Mouse (Mus musculus) stomach, embryonic 14.5 days (tissue): ENCODE measurements around the gene Cep83. TPM values are rescaled to one million over a fixed set of nuclear protein-coding genes. Genes with fewer than 3 reads are reported as not detected.

Experiments
- ATAC-seq: fragments of 200-750 bp; cut with Nextera tagmentation; 2 replicates; pipeline ENCODE4 v1.8.0; 2017; ENCODE audit warnings: low read depth, moderate TSS enrichment; ENCODE audit not compliant: insufficient number of reproducible peaks, insufficient read depth, low FRiP score
- H3K27ac ChIP-seq: fragments of 300-500 bp; sonication (generic); 2 replicates; pipeline ENCODE4 v1.5.1; 2014; ENCODE audit warnings: mild to moderate bottlenecking, low read length, moderate library complexity, mixed read lengths
- H3K27me3 ChIP-seq: fragments of 300-500 bp; sonication (generic); 2 replicates; pipeline ENCODE4 v1.6.1; 2014; ENCODE audit warnings: low read length, control low read depth, mixed read lengths; ENCODE audit not compliant: control insufficient read depth, insufficient read depth
- H3K36me3 ChIP-seq: fragments of 300-500 bp; sonication (generic); 2 replicates; pipeline ENCODE4 v1.6.1; 2014; ENCODE audit warnings: mild to moderate bottlenecking, control low read depth, low read length, moderate library complexity, mixed read lengths; ENCODE audit not compliant: control insufficient read depth, insufficient read depth
- H3K4me1 ChIP-seq: fragments of 300-500 bp; sonication (generic); 2 replicates; pipeline ENCODE4 v1.6.1; 2014; ENCODE audit warnings: low read length, control low read depth, mixed read lengths; ENCODE audit not compliant: control insufficient read depth, insufficient read depth
- H3K4me2 ChIP-seq: fragments of 300-500 bp; sonication (generic); replicated peaks from 2 replicates; pipeline ENCODE4 v1.6.1; 2014; ENCODE audit warnings: low read depth, low read length, control low read depth
- H3K4me3 ChIP-seq: fragments of 300-500 bp; sonication (generic); 2 replicates; pipeline ENCODE4 v1.5.1; 2014; ENCODE audit warnings: low read depth, low read length, control low read depth
- H3K9ac ChIP-seq: fragments of 300-500 bp; sonication (generic); replicated peaks from 2 replicates; pipeline ENCODE4 v1.6.1; 2014; ENCODE audit warnings: low read depth, mild to moderate bottlenecking, control low read depth, low read length, moderate library complexity, mixed read lengths
- H3K9me3 ChIP-seq: fragments of 300-500 bp; sonication (generic); 2 replicates; pipeline ENCODE4 v1.6.1; 2016; ENCODE audit warnings: low read depth, low read length, control low read depth; ENCODE audit not compliant: control insufficient read depth
- WGBS: fragments of 180-500 bp; shearing (Covaris S2); extraction: QIAGEN DNeasy Blood & Tissue Kit; methylation state at CpG from one replicate; pipeline ENCODE4 v1.1.7; 2014; 5-methylcytosine and 5-hydroxymethylcytosine counted together
- polyA plus RNA-seq: library from polyadenylated mRNA; unstranded; fragments of >200 nt; fragmentation: Nextera tagmentation; extraction: Ambion mirVana; gene quantifications from 2 replicates; pipeline ENCODE4 v1.2.1, GENCODE M21; 2014

The Cep83 gene
- polyA plus RNA-seq, 1 experiment from 2014 or later, result 20.9 TPM

GRCm38 (mm10) chr10:94826436-94826835, 138.0 kb downstream of the Cep83 start:
- no peak for ATAC-seq
- Histone ChIP-seq H3K4me3 (no peak overlapping the region), H3K9me3 (no peaks in the 10 kb centered on the region), H3K9ac (no peak overlapping the region), H3K27me3 (no peaks in the 10 kb centered on the region), H3K4me1 (peaks cover 15% of the 10 kb centered on the region), H3K36me3 (no peaks in the 10 kb centered on the region), H3K27ac (no peak overlapping the region), H3K4me2 (no peak overlapping the region)
- 75% methylated on average over 12 of the region's 12 CpGs for whole genome bisulfite sequencing

- 89% methylated on average over 10 of the region's 10 CpGs for WGBS
- Histone ChIP-seq H3K27ac (no peak overlapping the region), H3K4me3 (no peak overlapping the region), H3K9me3 (no peaks in the 10 kb centered on the region), H3K4me2 (no peak overlapping the region), H3K9ac (no peak overlapping the region), H3K27me3 (no peaks in the 10 kb centered on the region), H3K4me1 (peaks cover 15% of the 10 kb centered on the region), H3K36me3 (no peaks in the 10 kb centered on the region)
- ATAC-seq, result no peak
Measured at GRCm38 (mm10) chr10:94827325-94827724, 138.9 kb downstream of the Cep83 start.

DNA sequence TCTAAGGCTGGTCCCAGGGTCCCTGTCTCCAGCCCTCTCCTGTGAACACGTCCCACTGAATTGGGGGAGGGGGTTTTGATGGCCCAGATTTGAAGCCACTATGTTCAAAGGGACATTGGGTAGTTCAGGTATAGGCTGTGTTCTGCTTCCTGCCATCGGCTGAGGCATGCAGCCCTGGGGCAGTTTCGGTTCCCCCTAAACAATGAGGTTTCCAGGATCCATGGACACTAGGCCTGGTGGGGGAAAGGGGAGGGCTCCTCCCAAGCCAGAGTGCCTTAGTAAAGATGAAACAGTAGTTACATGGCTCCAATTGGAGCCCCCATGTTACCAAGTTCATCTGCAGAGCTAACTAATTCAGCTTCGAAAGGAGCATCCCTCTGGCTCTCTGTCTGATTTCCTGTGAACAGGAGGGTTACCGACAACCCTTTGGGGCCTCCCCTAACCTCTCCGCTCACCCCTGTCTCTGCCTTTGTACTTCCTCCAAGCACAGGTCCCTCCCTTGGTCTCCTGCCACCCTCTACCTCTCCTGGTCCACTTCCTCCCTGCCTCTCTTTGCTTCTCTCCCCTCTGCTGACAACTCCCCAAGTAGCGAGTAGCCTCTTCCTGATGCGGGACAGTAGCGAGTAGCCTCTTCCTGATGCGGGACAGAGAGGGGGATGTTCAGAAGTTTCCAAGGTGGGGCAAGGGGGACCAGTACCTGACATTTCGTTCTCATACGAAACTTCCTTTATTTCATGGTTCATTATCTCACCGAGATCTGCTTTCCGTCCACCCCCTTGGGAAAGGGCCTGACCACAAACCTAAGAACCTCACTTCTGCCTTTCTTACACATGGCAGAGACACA, 139.7 kb downstream of the Cep83 start:
- WGBS, result 88% methylated on average over 14 of the region's 14 CpGs
- H3K9me3 ChIP-seq, result no peaks in the 10 kb centered on the region
- H3K27ac ChIP-seq, result no peak overlapping the region
- H3K4me3 ChIP-seq, result no peak overlapping the region
- H3K27me3 ChIP-seq, result no peaks in the 10 kb centered on the region
- H3K36me3 ChIP-seq, result no peaks in the 10 kb centered on the region
- peaks cover 15% of the 10 kb centered on the region for H3K4me1 ChIP-seq
- H3K9ac ChIP-seq, result no peak overlapping the region
- no peak overlapping the region for H3K4me2 ChIP-seq
- ATAC-seq, result no peak

DNA sequence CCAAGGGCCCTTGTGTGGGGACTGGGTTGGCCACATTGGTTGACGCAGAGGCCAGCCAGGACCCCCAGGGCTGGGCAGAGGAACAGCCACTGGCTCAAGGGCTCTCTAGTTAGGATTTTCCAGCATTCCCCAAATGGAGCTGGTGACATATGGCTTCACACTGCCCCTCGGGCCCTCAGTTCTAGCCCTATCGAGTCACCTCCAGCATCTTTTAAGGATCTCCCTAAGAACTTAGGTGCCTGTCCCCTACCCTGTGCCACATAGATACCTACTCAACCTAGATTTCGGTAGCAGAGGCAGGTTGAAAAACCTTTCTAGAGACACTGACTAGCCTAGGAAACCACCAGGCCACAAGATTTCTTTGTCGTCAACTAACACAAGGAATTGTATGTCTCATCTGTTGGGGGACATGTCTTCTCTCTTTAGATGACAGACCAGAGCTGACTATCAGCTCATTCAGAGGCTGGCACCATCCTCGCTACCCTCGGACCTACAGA, 140.3 kb downstream of the Cep83 start:
- Histone ChIP-seq H3K9me3 (no peaks in the 10 kb centered on the region), H3K4me2 (peak overlapping the region; percentile 7), H3K27ac (no peak overlapping the region; the same call in 1 of the 2 replicates), H3K9ac (no peak overlapping the region), H3K36me3 (no peaks in the 10 kb centered on the region), H3K4me3 (no peak overlapping the region), H3K4me1 (peaks cover 15% of the 10 kb centered on the region), H3K27me3 (no peaks in the 10 kb centered on the region)
- 95% methylated on average over 7 of the region's 7 CpGs for WGBS
- no peak for ATAC-seq

DNA sequence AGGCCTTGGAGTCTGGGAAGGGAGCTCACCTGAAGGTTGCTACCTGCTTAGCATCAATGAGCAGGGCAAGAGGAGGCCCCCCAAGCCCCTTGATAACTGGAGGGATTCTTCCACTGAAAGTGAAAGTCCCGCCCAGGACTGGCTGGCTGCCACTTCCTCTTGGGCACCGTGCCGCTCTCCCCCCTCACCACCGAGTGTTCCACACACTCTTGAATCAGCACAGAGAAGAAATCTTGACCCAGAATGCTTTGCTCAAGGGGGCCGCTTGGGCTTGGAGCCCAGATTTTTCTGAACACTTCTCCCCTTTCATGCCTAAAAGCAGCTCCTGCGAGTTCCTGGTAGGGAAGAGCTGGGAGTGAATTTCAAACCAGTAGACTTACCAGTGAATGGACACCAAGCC, 141.0 kb downstream of the Cep83 start:
- no peak overlapping the region for H3K4me3 ChIP-seq
- peaks cover 15% of the 10 kb centered on the region for H3K4me1 ChIP-seq
- peak overlapping the region; percentile 7 for H3K4me2 ChIP-seq
- ATAC-seq, result peak; percentile 65; the same call in 1 of the 2 replicates
- H3K9ac ChIP-seq, result no peak overlapping the region
- H3K27me3 ChIP-seq, result no peaks in the 10 kb centered on the region
- no peaks in the 10 kb centered on the region for H3K36me3 ChIP-seq
- WGBS, result 20% methylated on average over 6 of the region's 6 CpGs
- H3K27ac ChIP-seq, result peak overlapping the region; percentile 80; the same call in 1 of the 2 replicates
- no peaks in the 10 kb centered on the region for H3K9me3 ChIP-seq

GRCm38 (mm10) chr10:94835874-94836273, 147.4 kb downstream of the Cep83 start:
- no peaks in the 10 kb centered on the region for H3K36me3 ChIP-seq
- 78% methylated on average over 9 of the region's 9 CpGs for WGBS
- H3K27me3 ChIP-seq, result no peaks in the 10 kb centered on the region
- H3K27ac ChIP-seq, result no peak overlapping the region
- no peaks in the 10 kb centered on the region for H3K4me1 ChIP-seq
- no peak overlapping the region for H3K4me3 ChIP-seq
- H3K4me2 ChIP-seq, result no peak overlapping the region
- no peaks in the 10 kb centered on the region for H3K9me3 ChIP-seq
- no peak for ATAC-seq
- H3K9ac ChIP-seq, result no peak overlapping the region
